Mouse (Mus musculus): ENCODE results near the gene Nat10. TPM values are rescaled to one million over a fixed set of nuclear protein-coding genes. Genes with fewer than 3 reads are reported as not detected.

Gene Nat10
- total and polyA plus RNA-seq, 2 experiments from 2014 or later, result 12.8 to 36.5 TPM

DNA sequence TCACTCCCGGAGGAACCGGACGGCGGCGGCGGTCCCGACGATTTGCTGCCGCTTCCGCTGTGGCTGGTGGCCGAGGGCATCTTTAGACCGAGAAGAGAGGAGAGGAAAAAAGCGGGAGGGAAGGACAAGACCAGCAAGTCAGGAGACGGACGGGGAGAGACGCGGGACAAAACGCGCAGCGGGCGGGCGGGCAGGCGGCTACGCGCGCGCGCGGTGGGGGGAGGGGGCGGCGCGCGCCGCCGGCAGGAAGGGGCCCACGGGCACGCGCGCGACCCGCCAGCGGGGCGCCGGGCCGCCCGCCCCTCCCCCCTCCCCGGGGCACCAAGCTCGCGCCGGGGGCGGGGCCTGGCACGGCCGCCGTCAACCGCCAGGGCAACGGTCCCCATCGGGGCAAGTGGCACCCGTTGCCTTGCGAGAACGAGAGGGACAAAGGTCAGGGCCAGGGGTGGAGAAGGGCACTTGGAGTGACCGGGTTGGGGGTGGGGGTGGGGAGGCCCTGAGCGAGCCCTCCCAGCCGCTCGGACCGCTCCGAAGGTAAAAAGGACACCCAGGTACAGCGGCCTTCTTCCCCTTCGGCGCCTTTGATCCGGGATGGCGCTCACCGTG is 35.9 kb upstream of the Nat10 start:
- 0 out of 2 replicates have a peak, but pooled peaks cover 3% of the 10 kb centered on the region for H3K36me3 ChIP-seq (ENCODE audit: insufficient read depth, low read length)
- peak overlapping the region; percentile 70 for H3K4me2 ChIP-seq (ENCODE audit: low read depth, low read length)
- H3K9me3 ChIP-seq (ENCODE audit: low read length), result no peaks in the 10 kb centered on the region
- peak overlapping the region; percentile 98 for H3K27ac ChIP-seq
- TF ChIP-seq CTCF (IDR thresholded peaks at IDR 0.05; ENCODE audit: low read depth), result no peak
- DNase-seq (ENCODE audit: low spot score), result peak; percentile 94
- peak; percentile 77 for ATAC-seq
- peak overlapping the region; percentile 68 for H3K4me3 ChIP-seq (ENCODE audit: low read length)
- H3K4me1 ChIP-seq (ENCODE audit: insufficient read depth, low read length), result no peaks in the 10 kb centered on the region
- H3K27me3 ChIP-seq (ENCODE audit: insufficient read depth, low read length), result no peaks in the 10 kb centered on the region
- WGBS, result under 1% methylated on average over 38 of the region's 72 CpGs
- peak overlapping the region; percentile 92 for H3K9ac ChIP-seq (replicated peaks; ENCODE audit: low read length)

DNA sequence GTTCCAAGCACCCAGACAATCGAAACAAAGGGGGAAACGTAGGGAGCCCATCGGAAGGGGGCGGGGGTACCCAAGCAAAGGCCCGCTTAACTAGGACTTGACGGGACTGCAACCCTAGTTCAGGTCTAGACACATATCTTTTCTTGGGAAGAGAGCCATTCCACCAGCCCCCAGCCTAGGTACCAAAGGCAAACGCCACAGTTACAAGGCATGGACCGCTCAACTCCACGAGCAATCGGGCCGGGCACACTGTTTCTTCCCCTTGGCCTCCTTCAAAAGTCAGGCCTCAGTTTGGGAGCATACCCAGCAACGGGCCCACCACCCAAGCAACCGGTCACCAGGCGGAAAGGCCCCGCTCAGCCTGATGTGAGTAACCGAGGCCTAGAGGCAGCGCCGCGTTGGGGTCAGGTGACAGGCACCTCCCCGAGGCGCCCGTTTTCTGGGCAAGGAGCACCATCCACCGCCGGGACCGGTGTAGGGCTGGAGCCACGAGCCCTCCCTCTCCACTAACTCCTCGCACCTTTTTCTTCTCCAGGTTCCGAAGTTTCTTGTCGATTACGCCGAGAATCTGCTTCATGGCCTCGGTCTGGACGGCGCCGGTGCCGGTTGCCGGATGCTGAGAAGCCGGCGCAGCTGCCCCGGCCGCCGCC is 35.3 kb upstream of the Nat10 start:
- peak; percentile 65 for DNase-seq (ENCODE audit: low spot score)
- Histone ChIP-seq H3K4me3 (ENCODE audit: low read length) (peak overlapping the region; percentile 68), H3K9ac (replicated peaks; ENCODE audit: low read length) (peak overlapping the region; percentile 92), H3K36me3 (ENCODE audit: insufficient read depth, low read length) (0 out of 2 replicates have a peak, but pooled peaks cover 3% of the 10 kb centered on the region), H3K27ac (peak overlapping the region; percentile 98), H3K4me1 (ENCODE audit: insufficient read depth, low read length) (no peaks in the 10 kb centered on the region), H3K4me2 (ENCODE audit: low read depth, low read length) (peak overlapping the region; percentile 70), H3K27me3 (ENCODE audit: insufficient read depth, low read length) (no peaks in the 10 kb centered on the region), H3K9me3 (ENCODE audit: low read length) (no peaks in the 10 kb centered on the region)
- TF ChIP-seq CTCF (IDR thresholded peaks at IDR 0.05; ENCODE audit: low read depth), result no peak
- peak; percentile 44 for ATAC-seq
- WGBS, result under 1% methylated on average over 37 of the region's 42 CpGs

DNA sequence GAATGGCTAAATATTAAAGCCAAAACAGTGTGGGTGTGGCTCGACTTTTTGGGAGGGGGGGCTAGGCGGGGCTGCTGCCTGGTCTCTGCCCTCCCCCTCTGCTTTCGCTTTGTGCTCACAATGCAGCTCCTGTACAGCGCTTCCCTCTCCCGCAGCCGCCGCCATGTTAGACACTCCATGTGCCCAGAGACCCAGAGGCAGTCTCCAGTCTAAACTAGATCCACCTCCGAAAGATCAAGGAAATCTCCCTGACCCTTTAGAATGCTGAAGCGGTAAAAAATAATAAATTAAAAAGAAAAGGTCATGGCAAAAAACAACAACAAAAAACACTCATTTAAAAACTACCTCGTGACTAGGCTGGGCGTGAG is 34.8 kb upstream of the Nat10 start:
- ATAC-seq (peak; percentile 66), DNase-seq (ENCODE audit: low spot score) (peak; percentile 79)
- H3K36me3 ChIP-seq (ENCODE audit: insufficient read depth, low read length), result peaks cover 3% of the 10 kb centered on the region; the same call in 1 of the 2 replicates
- H3K4me1 ChIP-seq (ENCODE audit: insufficient read depth, low read length), result no peaks in the 10 kb centered on the region
- peak overlapping the region; percentile 68 for H3K4me3 ChIP-seq (ENCODE audit: low read length)
- peak overlapping the region; percentile 70 for H3K4me2 ChIP-seq (ENCODE audit: low read depth, low read length)
- no peaks in the 10 kb centered on the region for H3K9me3 ChIP-seq (ENCODE audit: low read length)
- H3K27ac ChIP-seq, result peak overlapping the region; percentile 98
- H3K27me3 ChIP-seq (ENCODE audit: insufficient read depth, low read length), result no peaks in the 10 kb centered on the region
- TF ChIP-seq CTCF (IDR thresholded peaks at IDR 0.05; ENCODE audit: low read depth), result no peak
- WGBS, result 0% methylated on average over 11 of the region's 11 CpGs
- peak overlapping the region; percentile 92 for H3K9ac ChIP-seq (replicated peaks; ENCODE audit: low read length)

DNA sequence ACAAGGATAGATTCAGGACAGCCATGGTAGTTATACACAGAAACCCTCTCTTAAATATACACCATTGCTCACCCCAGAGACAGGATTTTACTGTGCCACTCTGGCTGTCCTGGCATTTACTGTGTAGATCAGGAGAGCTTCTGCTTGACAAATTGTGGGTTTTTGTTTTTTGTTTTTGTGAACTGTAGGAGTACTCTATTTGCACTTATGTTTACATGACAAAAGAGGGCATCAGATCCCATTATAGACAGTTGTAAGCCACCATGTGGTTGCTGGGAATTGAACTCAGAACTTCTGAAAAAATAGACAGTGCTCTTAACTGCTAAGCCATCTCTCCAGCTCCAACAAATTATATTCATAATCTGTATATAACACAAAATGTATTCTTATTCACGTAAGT is 30.9 kb upstream of the Nat10 start:
- 98% methylated on average over 1 of the region's 1 CpGs for WGBS
- Histone ChIP-seq H3K9ac (replicated peaks; ENCODE audit: low read length) (no peak overlapping the region), H3K27ac (no peak overlapping the region), H3K4me1 (ENCODE audit: insufficient read depth, low read length) (no peaks in the 10 kb centered on the region), H3K4me2 (ENCODE audit: low read depth, low read length) (no peak overlapping the region), H3K36me3 (ENCODE audit: insufficient read depth, low read length) (peaks cover 3% of the 10 kb centered on the region; the same call in 1 of the 2 replicates), H3K4me3 (ENCODE audit: low read length) (no peak overlapping the region), H3K9me3 (ENCODE audit: low read length) (no peaks in the 10 kb centered on the region), H3K27me3 (ENCODE audit: insufficient read depth, low read length) (no peaks in the 10 kb centered on the region)
- DNase-seq (ENCODE audit: low spot score) (no peak), ATAC-seq (no peak)
- TF ChIP-seq CTCF (IDR thresholded peaks at IDR 0.05; ENCODE audit: low read depth), result no peak

DNA sequence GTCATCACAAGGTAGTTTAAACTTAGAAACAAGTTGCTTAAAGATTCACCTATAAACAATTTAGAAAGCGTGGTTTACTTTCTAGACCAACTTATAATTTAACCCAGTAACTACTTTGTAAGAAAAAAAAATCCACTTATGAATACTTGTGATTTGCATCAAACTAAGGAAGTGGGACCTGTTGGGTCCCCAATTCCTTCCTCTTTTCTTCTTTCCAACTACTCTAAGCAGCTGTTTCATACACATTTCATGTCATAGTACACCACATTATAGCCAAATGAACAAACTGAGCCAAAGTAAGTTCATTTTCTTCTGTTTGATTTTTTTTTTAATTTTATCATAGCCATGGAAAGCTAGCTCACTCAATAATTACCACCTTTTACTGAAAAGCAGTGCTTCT is 24.7 kb upstream of the Nat10 start:
- no peak for DNase-seq (ENCODE audit: low spot score)
- no peak overlapping the region for H3K4me2 ChIP-seq (ENCODE audit: low read depth, low read length)
- WGBS, result 96% methylated on average over 1 of the region's 1 CpGs
- H3K36me3 ChIP-seq (ENCODE audit: insufficient read depth, low read length), result peaks cover 8% of the 10 kb centered on the region; the same call in 1 of the 2 replicates
- H3K4me3 ChIP-seq (ENCODE audit: low read length), result no peak overlapping the region
- H3K4me1 ChIP-seq (ENCODE audit: insufficient read depth, low read length), result no peaks in the 10 kb centered on the region
- H3K9me3 ChIP-seq (ENCODE audit: low read length), result no peaks in the 10 kb centered on the region
- no peak for TF ChIP-seq CTCF (IDR thresholded peaks at IDR 0.05; ENCODE audit: low read depth)
- no peak for ATAC-seq
- no peak overlapping the region for H3K27ac ChIP-seq
- H3K27me3 ChIP-seq (ENCODE audit: insufficient read depth, low read length), result no peaks in the 10 kb centered on the region
- no peak overlapping the region for H3K9ac ChIP-seq (replicated peaks; ENCODE audit: low read length)

DNA sequence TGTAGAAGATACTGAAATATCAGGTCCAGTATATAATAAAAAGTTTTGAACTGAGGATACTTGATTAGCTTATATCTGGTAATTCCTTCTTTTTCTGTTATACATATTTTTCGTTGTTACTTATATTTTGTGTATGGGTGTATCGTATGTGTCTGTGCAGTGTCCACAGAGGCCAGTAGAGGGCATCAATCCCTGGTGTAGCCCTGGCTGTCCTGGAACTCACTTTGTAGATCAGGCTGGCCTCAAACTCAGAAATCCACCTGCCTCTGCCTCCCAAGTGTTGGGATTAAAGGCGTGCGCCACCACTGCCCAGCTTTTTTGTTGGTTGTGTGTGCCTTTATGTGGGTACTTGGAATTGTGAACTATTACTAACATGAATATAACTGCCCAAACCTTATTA is 23.6 kb upstream of the Nat10 start:
- no peaks in the 10 kb centered on the region for H3K4me1 ChIP-seq (ENCODE audit: insufficient read depth, low read length)
- H3K36me3 ChIP-seq (ENCODE audit: insufficient read depth, low read length), result peaks cover 15% of the 10 kb centered on the region; the same call in 1 of the 2 replicates
- H3K27ac ChIP-seq, result no peak overlapping the region
- TF ChIP-seq CTCF (IDR thresholded peaks at IDR 0.05; ENCODE audit: low read depth), result peak; percentile 55
- no peak overlapping the region for H3K9ac ChIP-seq (replicated peaks; ENCODE audit: low read length)
- H3K9me3 ChIP-seq (ENCODE audit: low read length), result no peaks in the 10 kb centered on the region
- no peaks in the 10 kb centered on the region for H3K27me3 ChIP-seq (ENCODE audit: insufficient read depth, low read length)
- 86% methylated on average over 4 of the region's 4 CpGs for WGBS
- ATAC-seq (no peak), DNase-seq (ENCODE audit: low spot score) (no peak)
- no peak overlapping the region for H3K4me2 ChIP-seq (ENCODE audit: low read depth, low read length)
- no peak overlapping the region for H3K4me3 ChIP-seq (ENCODE audit: low read length)

DNA sequence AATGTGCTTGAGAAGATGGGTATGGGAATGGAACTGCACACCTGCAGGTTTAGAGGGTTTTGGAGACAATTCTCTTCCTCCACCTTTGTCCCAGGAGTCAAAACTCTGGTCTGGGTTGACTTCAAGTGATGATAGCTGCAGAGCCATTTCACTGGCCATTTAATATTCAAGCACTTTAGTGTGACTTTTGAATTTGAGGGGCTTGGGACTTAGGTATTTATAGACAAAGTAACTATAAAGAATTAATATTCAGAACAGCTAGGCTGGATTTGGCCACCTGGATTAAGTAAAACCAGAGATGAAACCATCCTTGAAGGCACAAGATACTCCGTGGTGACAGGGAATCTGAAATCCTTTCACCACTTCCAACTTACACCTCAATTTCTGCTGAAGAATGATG is 1.4 kb upstream of the Nat10 start:
- DNase-seq (ENCODE audit: low spot score), result no peak
- Histone ChIP-seq H3K27me3 (ENCODE audit: insufficient read depth, low read length) (no peaks in the 10 kb centered on the region), H3K9ac (replicated peaks; ENCODE audit: low read length) (no peak overlapping the region), H3K9me3 (ENCODE audit: low read length) (no peaks in the 10 kb centered on the region), H3K4me1 (ENCODE audit: insufficient read depth, low read length) (no peaks in the 10 kb centered on the region), H3K27ac (no peak overlapping the region), H3K4me2 (ENCODE audit: low read depth, low read length) (no peak overlapping the region), H3K36me3 (ENCODE audit: insufficient read depth, low read length) (peaks cover 14% of the 10 kb centered on the region), H3K4me3 (ENCODE audit: low read length) (no peak overlapping the region)
- WGBS, result 55% methylated on average over 1 of the region's 1 CpGs
- ATAC-seq, result no peak
- TF ChIP-seq CTCF (IDR thresholded peaks at IDR 0.05; ENCODE audit: low read depth), result no peak
